Mouse (Mus musculus) neutrophil, adult 5-6 weeks (primary cell): ENCODE measurements around the gene Kdm5b. TPM values are rescaled to one million over a fixed set of nuclear protein-coding genes. Genes with fewer than 3 reads are reported as not detected.

Experiments
- ATAC-seq: fragments of 151-379, 151-347 bp; 2 replicates; pipeline ENCODE4 v1.8.0; 2017; ENCODE audit warnings: mild to moderate bottlenecking, moderate TSS enrichment; ENCODE audit not compliant: insufficient number of reproducible peaks, poor library complexity, low FRiP score, severe bottlenecking; ENCODE audit errors: extremely low read depth
- total RNA-seq: library from RNA; stranded (forward); fragments of 200-1000 nt; gene quantifications from 2 replicates; pipeline ENCODE4 v1.2.3, GENCODE M21; 2017

The Kdm5b gene
- total RNA-seq, 1 experiment from 2014 or later = 59.7 TPM

- no peak for ATAC-seq
Measured at GRCm38 (mm10) chr1:134573300-134573931, 13.4 kb downstream of the Kdm5b start.

- ATAC-seq = no peak
Measured at GRCm38 (mm10) chr1:134573932-134574315, 14.0 kb downstream of the Kdm5b start.

- ATAC-seq = no peak
Measured at GRCm38 (mm10) chr1:134577384-134578120, 17.6 kb downstream of the Kdm5b start.

- no peak for ATAC-seq
Measured at GRCm38 (mm10) chr1:134580796-134581195, 20.8 kb downstream of the Kdm5b start.

- no peak for ATAC-seq
Measured at GRCm38 (mm10) chr1:134583560-134583959, 23.6 kb downstream of the Kdm5b start.

- no peak for ATAC-seq
Measured at GRCm38 (mm10) chr1:134589676-134590075, 29.7 kb downstream of the Kdm5b start.

- no peak for ATAC-seq
Measured at GRCm38 (mm10) chr1:134591773-134592172, 31.8 kb downstream of the Kdm5b start.

- no peak for ATAC-seq
Measured at GRCm38 (mm10) chr1:134597339-134598054, 37.5 kb downstream of the Kdm5b start.

GRCm38 (mm10) chr1:134604086-134604485, 44.1 kb downstream of the Kdm5b start:
- ATAC-seq = no peak

- ATAC-seq = no peak
Measured at GRCm38 (mm10) chr1:134605670-134606069, 45.7 kb downstream of the Kdm5b start.

- ATAC-seq = no peak
Measured at GRCm38 (mm10) chr1:134606381-134606780, 46.4 kb downstream of the Kdm5b start.

- no peak for ATAC-seq
Measured at GRCm38 (mm10) chr1:134607279-134607678, 47.3 kb downstream of the Kdm5b start.

- ATAC-seq = no peak
Measured at GRCm38 (mm10) chr1:134609172-134609571, 49.2 kb downstream of the Kdm5b start.

GRCm38 (mm10) chr1:134614554-134614953, 54.6 kb downstream of the Kdm5b start:
- no peak for ATAC-seq

- ATAC-seq = no peak
Measured at GRCm38 (mm10) chr1:134614988-134615387, 55.0 kb downstream of the Kdm5b start.

GRCm38 (mm10) chr1:134617656-134618055, 57.7 kb downstream of the Kdm5b start:
- ATAC-seq = no peak

GRCm38 (mm10) chr1:134625325-134625724, 65.4 kb downstream of the Kdm5b start:
- ATAC-seq = no peak

- ATAC-seq = no peak
Measured at GRCm38 (mm10) chr1:134629455-134629854, 69.5 kb downstream of the Kdm5b start.

GRCm38 (mm10) chr1:134634296-134634695, 74.3 kb downstream of the Kdm5b start:
- no peak for ATAC-seq

- no peak for ATAC-seq
Measured at GRCm38 (mm10) chr1:134636245-134636644, 76.3 kb downstream of the Kdm5b start.
